Mouse (Mus musculus): ENCODE results near the gene Nbas. TPM values are rescaled to one million over a fixed set of nuclear protein-coding genes. Genes with fewer than 3 reads are reported as not detected.

Nbas gene
- total RNA-seq, 2 experiments from 2014 or later, result 26.2 to 28.6 TPM

GRCm38 (mm10) chr12:13613041-13613440, 344.1 kb downstream of the Nbas start:
- no peak for DNase-seq (ENCODE audit: low spot score in 2 of 2)

GRCm38 (mm10) chr12:13615661-13616060, 346.7 kb downstream of the Nbas start:
- DNase-seq (ENCODE audit: low spot score in 2 of 2), result no peak

GRCm38 (mm10) chr12:13622150-13622822, 353.4 kb downstream of the Nbas start:
- no peak for DNase-seq (ENCODE audit: low spot score in 2 of 2)

DNA sequence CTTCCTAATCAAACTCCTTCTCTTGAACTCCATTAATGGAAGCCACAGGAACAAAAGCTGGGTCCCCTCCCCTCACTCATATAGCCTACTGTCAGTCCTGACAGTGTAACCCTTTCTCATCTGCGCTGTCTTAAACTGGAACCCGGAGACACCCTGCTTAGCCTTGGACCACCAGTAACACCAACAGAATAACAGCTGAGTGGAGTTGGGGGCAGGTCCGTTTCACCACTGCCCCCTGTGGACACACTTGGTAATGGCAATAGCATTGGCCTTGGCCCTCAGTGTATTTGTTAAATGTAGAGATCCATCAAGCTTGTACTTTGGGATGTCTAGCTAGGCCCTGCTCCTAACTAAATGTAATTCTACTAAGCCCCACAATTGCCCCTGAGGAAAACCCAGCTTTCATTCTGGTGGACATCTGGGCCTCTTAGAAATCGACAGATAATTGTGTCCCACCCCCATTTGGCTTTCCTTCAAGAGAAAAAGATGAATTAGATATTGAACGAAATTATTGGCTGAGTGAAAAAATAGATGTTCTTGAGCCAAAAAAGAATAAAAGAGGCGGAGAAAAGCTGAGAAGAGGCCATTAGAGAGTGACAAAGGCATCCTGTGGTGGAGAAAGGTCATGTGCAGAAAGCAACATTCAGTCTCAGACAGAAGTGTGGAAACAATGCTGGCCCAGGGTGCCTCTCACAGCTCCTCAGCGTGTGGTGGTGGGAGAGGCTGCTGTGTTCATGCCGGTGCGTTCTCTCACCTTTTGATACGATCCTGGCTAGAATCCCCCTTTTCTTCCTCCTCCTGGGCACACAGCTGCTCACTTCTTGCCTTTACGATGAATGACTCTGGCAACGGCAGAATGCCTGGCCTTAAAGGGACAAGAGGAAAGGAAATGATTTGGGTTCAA, 358.1 kb downstream of the Nbas start:
- DNase-seq (ENCODE audit: low spot score in 2 of 2), result no peak

Other genes starting within 250 kb of the Nbas start
- 10 to 100 TPM; 71.3 to 80.1 TPM for gene Ddx1, start 19.9 kb upstream of the Nbas start, total RNA-seq (2021)